Mouse (Mus musculus): ENCODE measurements at regions not wholly inside any gene's neighbourhood (a gene's known extent, or its start where the extent isn't known, plus 50 kb on each side); places are given as distances from the start of the nearest gene placed in this dataset.

DNA sequence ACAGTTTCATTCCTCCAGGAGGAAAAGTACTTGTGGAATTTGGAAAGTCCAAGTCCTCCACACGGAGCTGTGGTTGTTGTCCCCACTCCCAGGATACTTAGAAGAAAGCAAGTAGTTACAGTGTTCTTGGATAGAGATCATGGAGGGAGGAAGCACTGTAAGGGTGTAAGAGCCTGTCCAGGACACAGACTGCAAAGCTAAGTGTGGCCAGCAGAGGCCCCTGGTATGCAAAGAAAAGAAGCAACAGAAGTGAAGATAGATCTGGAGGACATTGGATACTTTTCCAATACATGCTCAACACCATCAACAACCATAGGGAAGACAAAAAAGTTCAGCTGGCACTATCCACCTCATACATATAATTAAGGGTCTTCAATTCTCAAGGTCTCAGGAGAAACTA is 197.4 kb downstream of the Meis1 start:
- DNase-seq (ENCODE audit: low spot score in 2 of 2), result no peak

DNA sequence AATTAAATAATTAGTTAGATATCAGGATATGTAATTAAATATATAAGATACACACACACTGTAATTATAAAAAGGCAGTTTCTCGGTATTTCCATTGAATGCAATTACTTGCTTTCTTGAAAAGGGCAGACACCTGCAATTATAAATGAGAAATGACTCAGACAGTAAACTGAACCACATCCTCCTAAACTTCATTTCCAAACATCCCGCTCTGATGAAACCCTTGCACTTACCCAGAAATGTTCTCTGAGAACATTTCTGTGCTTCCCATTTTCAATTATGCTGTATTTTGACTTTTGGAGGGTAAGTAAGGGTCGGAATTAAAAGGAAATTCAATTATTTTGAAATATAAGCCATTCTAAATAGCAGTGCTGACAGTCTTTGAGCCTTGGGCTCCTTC is 204.7 kb downstream of the Meis1 start:
- DNase-seq (ENCODE audit: low spot score in 2 of 2), result no peak

DNA sequence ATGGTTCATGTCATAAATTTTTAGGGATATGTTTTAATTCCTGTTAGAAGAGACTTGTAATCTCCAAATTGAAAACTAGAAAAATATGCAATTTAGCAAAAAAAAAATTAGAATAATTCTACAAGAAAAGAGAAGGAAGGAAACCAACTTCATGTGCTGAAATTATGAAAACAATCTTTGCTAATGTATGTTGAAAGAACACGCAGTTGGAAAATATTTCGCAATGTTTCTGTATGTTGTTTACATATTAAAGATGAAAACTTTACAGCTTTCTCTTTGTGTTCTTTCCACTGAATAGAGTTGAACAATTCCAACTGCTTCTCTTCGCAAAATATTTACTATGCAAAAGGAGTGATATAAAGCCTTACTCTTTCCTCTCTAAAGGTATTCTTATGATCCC is 251.3 kb downstream of the Meis1 start:
- DNase-seq (ENCODE audit: low spot score in 2 of 2), result no peak

DNA sequence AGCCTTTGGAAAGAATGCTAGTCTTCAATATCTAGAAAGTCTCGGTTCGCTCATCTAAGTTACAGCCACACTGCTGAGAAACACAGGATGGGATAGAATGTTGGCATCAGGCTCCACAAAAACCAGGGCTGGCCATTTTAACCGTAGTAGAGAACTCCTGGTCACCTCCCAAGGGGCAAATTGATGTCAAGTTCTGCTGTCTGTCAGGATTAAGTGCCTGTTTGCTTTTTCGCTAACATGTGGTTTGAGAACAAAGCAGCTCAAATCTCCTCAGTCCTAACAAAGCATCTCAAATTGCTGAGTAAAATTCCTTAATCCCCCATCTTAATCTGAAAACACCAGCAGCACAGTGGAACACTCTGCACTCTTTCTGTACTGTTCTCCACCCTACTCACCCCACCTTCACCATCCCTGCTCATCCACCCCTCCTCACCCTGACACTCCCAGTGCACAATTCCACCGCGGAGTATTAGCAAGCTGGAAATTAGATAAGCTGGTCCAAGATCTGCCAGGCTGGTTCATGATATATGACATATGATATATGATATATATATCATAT is 252.2 kb downstream of the Meis1 start:
- no peak for DNase-seq (ENCODE audit: low spot score in 2 of 2)

DNA sequence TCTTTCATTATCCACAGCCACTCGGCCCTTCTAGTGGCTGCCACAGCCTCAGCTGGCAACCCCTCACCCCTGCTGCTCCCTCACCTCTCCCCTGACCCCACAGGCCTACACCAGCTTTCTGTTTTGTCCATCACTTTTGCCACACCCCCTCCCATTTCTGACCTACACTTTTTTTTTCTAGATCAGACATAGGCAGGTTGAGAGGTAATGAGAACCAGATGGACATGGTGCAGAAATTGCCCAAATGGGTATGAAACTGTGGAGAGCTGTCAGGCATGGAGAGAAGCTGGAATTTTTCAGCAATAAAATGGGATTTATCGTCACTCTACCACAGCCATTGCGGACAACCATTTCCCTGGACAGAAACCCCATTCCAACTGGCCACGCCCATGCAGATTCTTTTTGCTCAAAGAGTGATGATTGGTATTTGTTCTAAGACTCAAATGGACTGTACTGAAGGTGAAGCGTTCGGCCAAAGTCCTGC is 260.2 kb downstream of the Meis1 start:
- DNase-seq (ENCODE audit: low spot score in 2 of 2), result no peak

DNA sequence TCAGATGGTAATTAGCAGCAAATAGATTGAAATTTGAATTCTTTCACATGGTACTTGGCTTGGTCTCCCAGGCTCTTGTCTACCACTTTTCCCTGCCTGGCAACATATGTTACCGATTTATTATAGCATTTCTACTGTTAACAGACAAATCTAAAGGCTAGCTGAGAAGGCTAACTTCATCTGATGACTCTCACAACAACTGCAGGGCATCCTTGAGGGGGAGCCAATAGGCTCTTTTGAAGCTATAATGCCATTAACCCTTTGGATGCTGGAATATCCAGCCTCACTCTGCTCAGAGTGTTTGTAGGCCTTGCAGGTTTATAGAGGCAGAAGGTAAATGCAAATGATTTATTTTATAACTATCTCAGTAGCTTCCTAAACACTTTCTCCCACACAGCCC is 262.2 kb downstream of the Meis1 start:
- DNase-seq (ENCODE audit: low spot score in 2 of 2), result no peak

DNA sequence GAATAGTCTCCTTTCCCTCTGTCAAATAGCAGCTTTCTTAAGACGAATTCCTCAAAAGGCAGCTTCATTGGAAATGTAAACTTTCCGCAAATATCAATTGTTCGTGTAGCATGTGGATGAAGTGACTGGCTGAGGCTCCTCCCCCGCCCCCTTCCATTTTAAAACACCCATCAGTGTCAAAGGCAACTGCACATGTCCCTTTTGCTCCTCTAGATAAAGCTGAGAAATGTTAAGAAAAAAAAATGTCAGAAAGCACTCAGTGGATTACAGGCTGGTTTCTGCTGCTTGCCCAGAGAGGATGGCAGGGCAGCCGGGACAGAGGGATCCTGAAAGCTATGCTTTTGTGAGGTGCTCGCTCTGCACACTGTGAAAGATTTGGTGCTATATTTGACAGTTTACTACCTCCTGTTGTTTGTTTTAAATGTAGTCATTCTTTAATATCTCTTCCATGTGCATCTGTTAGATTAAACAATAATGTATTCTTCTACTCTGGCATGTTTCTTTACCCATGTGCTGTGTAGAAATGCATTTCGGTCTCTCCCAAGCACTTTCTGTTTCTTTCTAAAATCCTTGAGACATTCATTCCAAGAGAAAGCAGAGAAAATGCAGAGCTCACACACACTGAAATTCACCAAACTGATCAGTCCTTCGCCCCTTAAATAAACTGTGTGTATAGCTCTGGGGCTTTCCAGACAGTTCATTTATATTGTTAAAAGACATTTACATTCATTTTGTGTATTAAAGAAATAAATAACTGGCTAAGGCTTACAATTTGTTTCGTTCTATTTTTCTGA is 263.9 kb downstream of the Meis1 start:
- no peak for DNase-seq (ENCODE audit: low spot score in 2 of 2)

DNA sequence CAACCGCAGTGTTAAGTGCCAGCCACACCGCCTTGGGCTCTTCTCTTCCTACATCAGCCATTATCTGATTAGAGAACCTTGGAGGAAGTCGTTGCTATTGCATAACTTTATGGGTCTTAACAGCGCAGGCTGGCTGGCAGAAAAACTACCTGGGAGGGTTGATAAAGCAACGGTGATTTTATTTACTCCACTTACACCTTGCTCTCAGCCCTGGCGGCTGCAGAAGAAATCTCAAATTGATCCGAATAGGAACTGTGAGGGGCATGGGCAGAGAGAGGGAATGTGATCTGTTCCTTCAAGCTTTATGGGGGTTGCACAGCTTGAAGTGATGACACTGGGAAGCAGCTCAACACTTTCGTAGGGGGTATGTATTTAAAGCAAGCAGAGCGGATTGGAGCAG is 264.9 kb downstream of the Meis1 start:
- DNase-seq (ENCODE audit: low spot score in 2 of 2), result no peak

DNA sequence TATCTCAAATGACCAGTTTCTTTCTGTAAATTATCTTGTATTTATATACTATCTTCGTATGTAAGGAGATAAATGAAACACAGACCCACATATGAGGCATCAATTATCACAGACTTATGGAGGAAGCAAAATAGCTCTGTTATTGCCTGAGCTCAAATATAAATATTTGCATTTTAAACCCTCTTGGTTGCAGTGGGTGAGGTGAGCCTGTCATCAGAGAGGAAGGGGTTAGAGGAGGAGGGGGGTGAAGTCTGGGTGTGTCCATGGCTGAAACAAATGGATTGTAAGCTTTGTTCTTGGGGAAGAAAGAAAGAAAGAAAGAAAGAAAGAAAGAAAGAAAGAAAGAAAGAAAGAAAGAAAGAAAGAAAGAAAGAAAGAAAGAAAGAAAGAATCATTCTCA is 265.5 kb downstream of the Meis1 start:
- no peak for DNase-seq (ENCODE audit: low spot score in 2 of 2)

DNA sequence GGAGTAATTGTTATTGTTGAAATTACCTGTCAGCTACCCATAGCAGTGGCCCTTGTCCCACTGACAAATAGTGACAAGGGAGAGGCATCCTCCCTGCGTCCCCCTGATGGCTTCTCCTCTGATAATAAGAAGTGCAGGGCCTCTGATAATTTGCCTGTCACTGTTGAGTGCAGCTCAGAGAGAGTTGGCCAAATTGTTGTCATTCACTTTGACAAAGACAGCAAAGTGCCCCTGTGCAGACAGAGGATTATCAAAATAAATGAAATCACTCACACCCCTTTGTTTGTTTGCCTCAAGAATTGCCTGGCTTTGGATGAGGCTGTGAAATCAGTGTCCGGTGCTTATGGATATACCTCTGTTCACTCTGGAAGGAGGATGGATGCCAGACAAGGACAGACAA is 266.3 kb downstream of the Meis1 start:
- DNase-seq (ENCODE audit: low spot score in 2 of 2), result no peak

DNA sequence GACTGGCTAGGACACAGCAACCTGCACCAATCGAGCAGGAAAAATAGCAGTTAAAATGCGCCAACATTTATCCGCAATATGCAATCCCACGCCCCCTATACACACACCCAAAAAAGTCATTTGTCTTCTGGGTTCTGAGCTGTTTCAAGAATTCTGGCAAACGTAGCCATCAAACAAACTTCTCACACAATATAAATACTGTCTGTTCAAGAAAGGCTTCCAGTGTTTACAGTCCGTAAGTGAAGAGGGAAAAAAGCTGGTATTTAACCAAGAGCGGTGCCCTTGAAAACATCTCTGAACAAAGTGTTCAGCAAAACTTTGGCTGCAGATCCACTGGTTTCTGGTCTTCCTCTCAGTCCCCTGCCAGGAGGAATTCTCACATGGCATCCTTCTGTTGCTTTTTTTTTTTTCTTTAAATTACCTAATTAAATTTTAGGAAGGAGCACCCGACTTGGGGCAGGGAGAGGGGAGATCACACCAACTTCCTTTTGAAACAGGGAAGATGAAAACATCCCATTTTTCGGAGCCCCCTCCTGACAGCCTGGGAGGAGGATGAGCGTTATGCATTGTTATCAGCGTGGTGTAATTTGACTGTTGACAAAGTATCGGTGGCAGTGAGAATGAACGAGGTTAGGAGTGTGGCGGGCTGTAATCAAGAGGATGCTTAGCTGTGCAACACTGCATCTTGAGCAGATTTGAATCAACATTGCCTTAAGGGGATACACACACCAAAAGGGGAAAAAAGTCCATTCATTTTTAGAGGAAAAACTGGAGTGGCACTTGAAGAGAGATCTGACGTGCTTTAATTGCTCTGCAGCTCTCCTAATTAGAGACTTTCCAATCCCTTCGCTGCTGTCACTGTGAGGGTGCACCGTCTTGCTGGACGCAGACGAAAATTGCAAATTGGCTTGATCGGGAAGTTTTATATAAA is 267.6 kb downstream of the Meis1 start:
- peak in 1 of 2 experiments; percentile 6 for DNase-seq (ENCODE audit: low spot score in 2 of 2)

DNA sequence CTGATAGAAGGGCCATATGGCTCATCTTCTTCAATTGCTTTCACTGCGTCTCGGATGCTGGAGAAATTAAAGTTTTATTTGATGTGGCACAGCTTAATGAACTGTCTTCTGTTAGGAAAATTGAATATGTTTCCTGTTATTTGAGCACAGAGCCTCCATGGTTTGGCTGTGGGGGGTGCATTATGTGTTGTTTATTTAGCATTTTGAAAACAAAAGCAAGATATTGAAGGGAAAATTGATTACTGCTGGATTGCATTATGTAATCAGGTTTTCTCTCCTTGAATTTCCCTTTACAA is 268.8 kb downstream of the Meis1 start:
- no peak for DNase-seq (ENCODE audit: low spot score in 2 of 2)

DNA sequence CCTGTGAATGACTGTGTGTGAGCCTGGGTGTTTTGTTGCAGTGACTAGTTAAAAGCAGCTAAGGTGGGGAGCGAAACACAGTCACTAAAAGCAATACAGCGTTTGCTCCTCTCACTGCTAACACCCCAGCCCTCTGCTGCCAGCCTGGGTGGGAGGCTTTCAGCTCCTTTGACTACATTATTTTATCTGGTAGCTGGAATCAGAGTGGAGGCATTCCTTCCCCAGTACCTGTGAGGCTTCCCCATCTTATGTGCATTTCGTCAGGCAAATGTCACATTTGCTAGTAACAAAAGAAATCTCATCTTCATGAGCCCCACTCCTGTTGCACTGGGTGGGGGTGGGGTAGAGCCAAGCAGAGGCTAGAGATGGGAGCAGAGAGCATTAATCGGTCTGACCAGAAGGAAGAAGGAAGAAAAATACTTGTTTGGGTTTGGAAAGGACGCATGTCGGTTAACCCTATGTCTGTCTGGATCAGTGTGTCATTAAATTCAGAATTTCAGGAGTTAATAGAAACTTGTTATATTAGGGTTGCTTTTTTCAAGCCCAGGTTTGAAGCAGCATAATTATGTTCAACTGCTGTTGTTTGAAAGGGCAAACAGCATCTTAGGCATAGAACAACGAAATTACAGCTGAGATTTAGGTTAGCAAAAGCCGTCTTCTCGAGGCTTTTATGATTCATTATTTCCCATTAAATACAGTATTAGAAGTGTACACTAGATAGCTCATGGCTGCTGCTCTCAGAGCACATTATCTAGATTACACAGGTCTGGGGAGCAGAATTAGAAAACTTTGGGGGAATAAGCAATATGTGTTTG is 269.3 kb downstream of the Meis1 start:
- no peak for DNase-seq (ENCODE audit: low spot score in 2 of 2)

DNA sequence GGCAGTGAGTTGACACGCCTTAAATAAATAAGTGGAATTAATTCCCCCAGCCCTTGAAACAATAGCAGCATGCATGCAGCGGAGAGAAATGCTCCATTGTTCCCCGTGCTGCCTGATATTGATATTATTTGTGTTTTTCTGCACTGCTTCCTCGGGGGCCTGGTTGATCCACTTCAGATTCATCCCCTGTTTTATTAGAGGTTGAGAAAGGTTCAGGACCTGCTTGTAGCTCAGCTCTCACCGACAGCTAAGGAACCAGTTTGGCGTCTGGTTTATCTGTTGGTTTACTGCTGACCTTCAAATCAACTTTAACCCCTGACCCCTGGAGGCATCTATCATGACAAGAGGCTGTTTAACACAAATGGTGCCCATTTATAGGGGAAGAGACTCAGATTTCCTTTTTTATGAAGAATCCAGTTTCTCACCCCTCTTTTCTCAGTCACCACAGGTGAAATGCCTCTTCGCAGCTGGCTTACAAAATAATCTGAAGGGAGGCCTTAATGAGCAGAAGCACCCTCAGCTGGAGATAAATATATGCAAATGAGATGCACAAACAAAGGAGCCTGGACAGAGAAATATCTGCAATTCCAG is 270.8 kb downstream of the Meis1 start:
- DNase-seq (ENCODE audit: low spot score in 2 of 2), result no peak

DNA sequence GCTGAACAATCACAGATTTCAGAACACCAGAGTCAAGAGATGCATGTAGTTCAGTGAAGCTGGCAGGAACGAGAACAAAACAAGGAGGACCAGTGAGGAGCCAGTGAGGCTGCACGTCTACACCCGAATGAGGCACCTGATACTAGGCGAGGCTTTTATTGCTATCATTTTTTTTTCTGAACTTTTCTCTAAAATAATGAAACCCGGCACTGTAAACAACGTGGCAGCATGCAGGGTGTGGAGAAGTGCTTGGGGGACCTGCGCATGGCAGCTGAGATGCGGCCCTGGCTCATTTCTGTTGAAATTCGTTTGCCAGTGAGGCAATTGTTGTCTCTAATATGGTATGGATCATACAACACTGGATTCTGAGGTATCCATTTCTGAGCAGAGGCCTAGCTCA is 271.4 kb downstream of the Meis1 start:
- no peak for DNase-seq (ENCODE audit: low spot score in 2 of 2)

DNA sequence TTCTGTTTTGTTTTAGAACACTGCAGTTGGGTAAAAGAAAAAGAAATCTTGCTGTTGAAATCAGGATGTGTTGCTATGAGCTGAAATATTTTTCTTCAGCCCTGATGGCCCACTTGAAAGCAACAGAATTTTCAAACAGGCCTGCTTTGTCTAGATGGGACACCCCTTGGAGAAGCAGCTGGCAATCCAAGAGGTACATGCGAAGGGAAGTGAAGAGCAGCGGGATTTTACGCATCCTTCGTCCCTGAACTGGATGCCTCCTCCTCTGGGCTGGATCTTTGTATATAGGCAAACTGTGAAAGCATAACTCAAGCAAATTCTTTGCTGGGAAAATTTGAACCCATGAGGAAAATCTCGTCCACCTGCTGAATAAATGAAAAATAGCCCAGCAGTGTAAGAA is 272.3 kb downstream of the Meis1 start:
- no peak for DNase-seq (ENCODE audit: low spot score in 2 of 2)

DNA sequence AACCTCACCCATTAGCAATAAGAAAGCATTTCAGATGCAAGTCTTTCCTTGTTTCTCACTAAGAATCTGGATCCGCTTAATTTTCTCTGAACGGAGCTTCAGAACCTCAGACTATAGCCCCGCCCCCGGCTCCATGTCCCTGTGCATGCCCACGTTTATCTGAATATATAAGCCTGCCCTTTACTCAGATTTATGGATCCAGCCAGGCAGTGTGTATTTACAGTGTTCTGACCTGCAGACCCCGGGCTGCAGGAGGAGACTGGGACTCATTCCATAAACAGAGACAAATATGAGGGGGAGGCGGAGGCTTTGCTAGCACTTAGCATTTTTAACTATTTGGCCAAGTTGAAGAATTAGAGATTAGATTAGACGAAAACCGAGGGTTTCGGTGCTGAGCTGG is 272.9 kb downstream of the Meis1 start:
- DNase-seq (ENCODE audit: low spot score in 2 of 2), result no peak

DNA sequence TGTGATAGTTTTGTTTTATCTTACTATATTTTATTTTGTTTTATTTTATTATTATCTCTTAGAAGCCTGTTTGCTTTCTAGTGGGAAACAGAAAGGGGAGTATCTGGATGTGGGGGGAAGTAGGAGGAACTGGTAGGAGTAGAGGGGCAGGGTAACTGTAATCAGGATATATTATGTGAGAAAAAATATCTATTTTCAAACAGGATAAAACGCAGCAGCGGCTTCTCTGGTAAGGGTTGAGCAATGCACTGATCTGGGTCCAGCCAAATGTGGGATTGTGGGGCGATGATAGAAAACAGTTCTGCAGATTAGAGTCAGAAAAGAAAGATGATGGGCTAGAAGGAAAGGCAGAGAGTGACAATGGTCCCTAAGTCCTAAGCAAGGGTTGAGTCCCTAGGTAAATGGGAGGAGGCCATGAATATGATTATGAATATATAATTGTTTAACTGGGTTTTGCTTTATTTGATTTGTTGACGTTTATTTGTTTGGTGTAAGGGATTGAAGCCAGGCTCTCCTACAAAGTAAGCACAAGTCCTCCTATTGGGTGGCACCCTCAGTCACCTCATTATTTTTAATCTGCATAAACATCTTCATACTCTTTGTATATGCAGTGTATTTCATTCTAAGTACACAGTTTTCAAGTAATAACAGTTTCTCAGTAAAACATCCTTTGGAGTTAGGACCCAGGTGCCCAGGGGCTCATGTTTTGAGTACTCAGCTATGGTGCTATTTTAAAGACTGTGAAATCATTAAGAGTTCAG is 283.7 kb downstream of the Meis1 start:
- DNase-seq (ENCODE audit: low spot score in 2 of 2), result no peak

DNA sequence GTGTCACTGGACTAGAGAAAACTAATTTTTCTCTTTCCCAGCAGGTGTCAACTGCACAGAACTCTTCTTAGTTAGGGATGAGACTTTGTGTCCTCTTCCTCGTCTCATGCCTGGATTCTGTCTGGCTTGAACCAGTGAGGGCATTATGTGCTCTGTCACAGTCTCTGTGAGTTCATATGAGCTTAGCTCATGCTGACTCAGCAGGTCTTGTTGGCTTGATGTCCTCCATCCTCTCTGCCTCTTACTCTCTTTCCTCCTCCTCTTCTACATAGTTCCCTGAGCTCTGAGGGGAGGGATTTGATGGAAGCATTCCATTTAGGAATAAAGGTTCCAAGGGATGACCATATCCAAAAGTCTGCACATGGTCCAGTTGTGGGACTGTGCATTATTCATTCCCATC is 284.7 kb downstream of the Meis1 start:
- DNase-seq (ENCODE audit: low spot score in 2 of 2), result no peak

DNA sequence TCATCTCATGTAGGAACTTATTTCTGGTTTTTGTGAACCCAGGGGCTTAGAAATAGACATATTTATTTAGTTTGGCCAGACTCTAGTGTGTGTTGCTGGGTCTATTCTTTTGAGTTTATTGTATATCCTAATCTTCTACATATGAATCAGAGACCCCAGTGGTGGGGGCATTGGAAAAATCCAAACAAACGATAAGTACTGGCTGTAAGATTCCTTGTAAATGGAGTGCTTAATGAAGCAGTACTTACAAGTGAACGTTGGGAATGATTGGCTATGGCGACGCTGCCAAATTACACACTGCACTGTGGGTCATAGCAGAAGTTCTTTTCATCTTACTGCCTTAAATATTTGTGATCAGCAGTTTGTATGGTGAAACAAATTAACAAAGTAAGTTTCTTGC is 289.0 kb downstream of the Meis1 start:
- no peak for DNase-seq (ENCODE audit: low spot score in 2 of 2)
